Mouse (Mus musculus) layer of hippocampus, postnatal 10 days (tissue): ENCODE results near the gene Lrrfip2. TPM values are rescaled to one million over a fixed set of nuclear protein-coding genes. Genes with fewer than 3 reads are reported as not detected.

Experiments
- DNase-seq, 2 experiments: peaks; one replicate each; pipeline ENCODE4 v3.0.0; 2021; ENCODE audit warnings: low spot score in 2 of 2
- long read RNA-seq: library from polyadenylated mRNA; stranded (forward); transcript quantifications from one replicate; pipeline ENCODE4 v2.0.0, GENCODE M21; 2023
- total RNA-seq, 2 experiments: library from RNA; stranded (reverse); gene quantifications; 2 replicates each; pipeline ENCODE4 v1.2.3; 2021

Gene Lrrfip2
- total RNA-seq: 10 to 100 TPM; 29.1 to 30.2 TPM
- long read RNA-seq, transcript Lrrfip2-205 (15 exons, 1,839 nt): major isoform, 5 of 25 reads
- long read RNA-seq, partial matches to known transcripts: 1 of 25 reads
- long read RNA-seq, other reads (novel, unspliced or antisense): 19 of 25 reads

DNA sequence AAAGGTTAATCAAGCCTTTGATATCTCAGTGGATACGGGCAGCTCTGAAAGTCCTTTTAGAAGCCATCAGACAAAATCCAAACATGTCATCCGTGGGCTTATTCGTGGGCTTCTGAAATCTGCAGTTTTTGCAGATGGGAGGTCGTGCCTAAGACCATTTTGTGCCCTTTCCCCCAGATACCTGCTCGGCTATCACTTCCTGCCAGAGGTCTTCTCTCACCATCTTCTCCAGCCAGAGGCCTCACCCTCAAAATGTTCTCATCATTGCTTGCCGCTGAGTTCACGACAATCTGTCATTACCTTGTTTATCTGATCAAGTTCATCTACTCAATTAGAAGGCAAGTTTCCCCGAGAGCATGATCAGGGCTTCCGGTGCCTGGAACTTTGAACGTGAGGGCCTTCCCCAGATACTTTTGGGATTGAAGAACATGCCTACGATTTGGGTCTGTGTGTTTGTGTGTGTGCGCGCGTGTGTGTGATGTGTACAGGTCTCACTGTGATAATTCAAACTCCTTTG, at the start of gene Lrrfip2:
Gene Lrrfip2, plus strand, starts transcription at position 467 of the 517 bp plus-strand sequence.
- DNase-seq: no peak

DNA sequence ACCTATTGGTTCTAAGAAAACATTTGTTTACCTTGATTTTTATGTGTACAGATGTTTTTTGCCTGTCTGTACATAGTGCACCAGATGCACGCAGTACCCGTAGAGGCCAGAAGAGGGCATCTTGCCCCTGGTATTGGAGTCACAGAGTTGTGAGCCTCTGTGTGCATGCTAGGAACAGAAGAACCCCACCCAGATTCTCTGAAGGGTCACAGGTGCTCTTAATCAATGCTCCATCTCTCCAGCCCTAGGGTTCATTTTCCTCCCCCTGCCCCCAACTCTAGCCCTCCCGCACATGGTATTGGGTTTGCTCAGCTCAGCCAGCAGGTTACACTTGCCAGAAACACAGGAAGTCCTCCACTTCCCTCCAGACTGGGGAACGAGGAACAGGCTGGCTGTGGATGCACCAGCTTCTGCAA, 46.8 kb upstream of the Lrrfip2 start:
- DNase-seq: peak; percentile 49 to 51

DNA sequence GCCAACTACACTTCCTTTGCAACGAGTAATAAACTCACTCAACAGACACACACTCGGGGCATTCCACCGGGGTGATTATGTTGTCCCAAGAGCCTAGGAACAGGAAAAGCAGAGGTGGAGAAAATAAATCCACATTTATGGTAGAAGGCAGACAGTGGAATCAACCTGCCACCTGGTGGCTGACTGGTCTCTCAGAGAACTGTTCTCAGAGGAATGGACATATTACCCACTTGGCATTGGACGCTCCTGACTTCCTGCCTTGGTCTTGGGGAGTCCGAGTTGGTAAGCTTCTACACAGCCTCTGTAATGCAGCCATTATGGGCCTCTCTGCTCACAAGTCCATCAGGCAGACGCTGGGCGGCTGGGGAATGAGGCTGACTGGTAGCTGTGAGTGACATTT, 45.2 kb upstream of the Lrrfip2 start:
- peak; percentile 21 to 43 for DNase-seq

GRCm38 (mm10) chr9:111072971-111073370, 44.4 kb upstream of the Lrrfip2 start:
- DNase-seq: no peak

GRCm38 (mm10) chr9:111077745-111078144, 39.6 kb upstream of the Lrrfip2 start:
- no peak for DNase-seq

DNA sequence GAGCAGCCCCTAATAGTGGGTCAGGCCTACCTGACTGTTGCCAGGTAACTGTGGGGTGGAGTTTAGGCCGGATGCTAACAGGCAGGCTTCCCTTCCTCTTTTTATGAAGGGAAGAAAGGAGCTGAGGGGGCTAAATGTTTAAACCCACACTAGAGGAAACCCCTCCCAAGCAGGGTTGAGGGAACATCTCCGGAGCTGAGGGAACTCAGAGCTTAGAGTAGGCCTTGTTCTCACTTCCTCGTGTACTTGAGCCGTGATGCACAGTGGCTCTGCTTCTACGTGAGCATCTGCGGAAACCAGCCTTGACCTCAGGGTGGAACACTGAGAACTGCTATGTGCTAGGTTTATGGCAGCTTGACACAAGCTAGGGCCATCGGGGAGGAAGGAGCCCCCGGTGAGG, 36.6 kb upstream of the Lrrfip2 start:
- no peak for DNase-seq

DNA sequence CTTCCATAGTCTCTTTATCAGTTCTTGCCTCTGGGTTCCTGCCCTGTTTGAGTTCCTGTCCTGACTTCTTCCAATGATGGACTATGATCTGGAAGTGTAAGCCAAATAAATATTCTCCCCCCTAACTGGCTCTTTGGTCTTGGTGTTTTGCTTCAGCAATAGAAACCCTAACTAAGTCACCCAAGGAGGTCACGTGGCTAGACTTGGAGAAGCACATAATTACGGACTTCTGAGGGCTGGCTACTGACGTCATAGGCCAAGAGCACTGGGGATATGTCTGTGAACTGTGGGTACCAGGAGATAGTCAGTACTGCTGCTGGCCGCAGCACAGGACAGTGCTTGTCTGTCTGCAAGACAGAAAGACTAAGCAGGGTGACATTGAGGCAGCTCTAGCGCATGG, 35.6 kb upstream of the Lrrfip2 start:
- no peak for DNase-seq

- no peak for DNase-seq
Measured at GRCm38 (mm10) chr9:111085329-111085728, 32.1 kb upstream of the Lrrfip2 start.

DNA sequence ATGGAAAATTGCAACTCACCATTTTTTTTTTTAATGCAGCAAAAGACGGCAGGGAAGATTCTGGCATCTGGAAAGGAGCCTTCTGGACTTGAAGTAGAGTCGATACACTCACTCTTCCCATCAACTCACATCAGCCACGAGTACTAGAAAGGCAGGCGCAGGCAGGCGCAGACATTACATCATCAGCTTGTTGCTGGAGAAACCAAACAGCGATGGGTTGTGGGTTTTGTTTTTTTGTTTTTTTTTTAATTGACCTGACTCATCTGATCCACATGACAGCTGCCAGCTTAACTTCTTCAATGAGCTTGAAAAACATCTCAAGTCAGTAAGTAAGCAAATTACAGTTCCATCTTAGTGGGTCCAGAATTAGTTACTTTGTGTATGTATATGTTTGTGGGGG, 31.3 kb upstream of the Lrrfip2 start:
- no peak for DNase-seq

DNA sequence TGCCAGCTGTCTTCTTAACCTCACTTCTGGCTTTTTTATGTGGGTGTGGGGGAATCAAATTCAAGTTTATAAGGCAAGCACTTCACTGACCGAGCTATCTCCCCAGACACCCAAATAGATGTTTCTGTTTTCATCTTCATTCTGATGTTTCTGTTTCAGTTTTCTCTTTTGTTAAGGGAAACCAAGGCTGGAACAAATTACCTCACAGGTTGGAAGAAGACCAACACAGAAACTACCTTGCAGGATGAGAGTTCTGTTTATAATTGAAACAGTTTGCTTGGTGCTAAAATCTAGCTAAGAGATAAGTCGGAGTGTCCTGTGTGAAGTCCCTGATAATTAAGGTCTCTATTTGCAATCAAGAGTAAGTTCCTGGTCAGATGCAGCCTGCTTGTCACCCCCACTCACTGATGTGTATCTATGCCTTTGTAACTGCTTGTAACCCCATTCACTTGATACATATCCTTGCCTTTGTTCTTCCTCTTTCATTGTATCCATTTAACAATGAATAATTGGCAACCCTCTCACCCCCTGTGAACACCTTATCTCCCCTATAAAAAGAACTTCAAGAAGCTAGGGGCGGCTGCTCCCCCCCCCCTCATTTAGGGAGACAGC, 30.3 kb upstream of the Lrrfip2 start:
- DNase-seq: no peak

GRCm38 (mm10) chr9:111087960-111088359, 29.4 kb upstream of the Lrrfip2 start:
- DNase-seq: no peak

DNA sequence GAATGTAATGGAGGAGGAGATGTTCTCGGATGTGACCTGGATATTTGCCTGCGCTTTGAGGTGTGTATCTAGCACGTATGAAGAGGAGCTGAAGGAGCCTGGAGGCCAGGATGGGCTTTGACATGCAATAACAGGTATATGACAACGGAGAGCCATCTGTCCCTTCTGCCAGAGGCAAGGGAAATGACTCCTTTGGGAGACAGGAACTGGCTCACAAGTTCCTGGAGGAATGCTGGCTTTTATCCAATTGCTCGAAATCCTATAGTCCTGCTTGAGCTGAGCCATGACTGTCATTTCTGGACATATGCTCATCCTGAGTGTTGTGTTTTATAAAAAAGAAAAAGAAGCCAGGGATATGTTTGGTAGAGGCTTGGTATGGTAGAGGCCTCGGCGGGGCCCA, 28.5 kb upstream of the Lrrfip2 start:
- DNase-seq: no peak

DNA sequence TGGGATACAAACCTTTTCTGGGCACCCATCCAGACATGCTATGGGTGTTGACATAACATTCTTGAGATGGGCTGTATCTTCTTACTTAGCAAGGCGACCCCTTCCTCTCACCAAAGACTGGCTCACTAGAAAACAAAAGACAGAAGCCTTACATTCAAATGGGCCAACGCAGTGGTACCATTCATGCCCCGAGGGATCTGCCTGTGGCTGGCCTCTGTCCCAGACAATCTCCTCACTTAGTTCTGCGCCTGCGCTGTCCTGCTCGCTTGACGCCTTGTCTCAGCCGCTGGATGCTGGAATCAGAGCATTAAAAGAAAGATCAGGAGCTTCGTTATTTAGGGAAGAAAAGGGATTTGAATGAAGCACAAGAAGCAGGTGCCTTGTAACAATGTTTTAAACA, 24.7 kb upstream of the Lrrfip2 start:
- peak; percentile 36 to 66 for DNase-seq

DNA sequence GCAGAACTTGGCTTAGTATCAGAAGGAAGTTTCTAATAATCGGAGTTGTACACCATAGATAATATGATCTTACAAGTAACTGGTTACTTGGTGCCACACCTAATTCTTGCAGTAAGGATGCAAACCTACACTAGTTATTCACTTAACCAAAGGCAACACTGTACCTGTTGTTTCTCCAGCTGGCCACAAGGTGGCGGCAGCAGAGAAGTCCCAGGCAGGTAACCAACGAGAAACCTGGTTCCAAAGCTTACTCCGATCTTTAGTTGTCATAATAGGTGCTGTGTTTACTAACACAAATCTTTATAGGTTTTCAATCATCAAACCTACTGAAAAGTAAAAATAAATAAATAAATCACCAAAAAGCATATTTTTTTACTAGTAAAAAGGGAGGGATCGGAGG, 24.3 kb upstream of the Lrrfip2 start:
- DNase-seq: peak; percentile 58 to 70

- DNase-seq: no peak
Measured at GRCm38 (mm10) chr9:111094626-111095025, 22.8 kb upstream of the Lrrfip2 start.

DNA sequence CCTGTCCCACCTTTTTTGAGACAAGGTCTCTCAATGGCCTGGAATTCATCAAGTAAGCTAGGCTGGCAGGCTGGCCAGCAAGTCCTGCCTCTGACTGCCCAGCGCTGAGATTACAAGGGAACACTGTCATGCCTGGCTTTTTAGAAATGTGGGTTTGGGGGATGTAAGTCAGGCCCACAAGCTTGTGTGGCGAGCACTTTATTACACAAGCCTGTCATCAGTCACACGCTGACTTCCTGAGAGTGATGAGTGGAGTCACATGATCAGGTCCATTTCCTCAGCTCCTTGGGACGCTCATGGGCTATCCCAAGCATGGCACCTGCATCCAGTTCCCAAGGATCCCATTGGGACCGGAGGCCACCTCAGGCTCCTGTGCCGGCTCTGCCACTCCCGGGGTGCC, 21.7 kb upstream of the Lrrfip2 start:
- DNase-seq: no peak

DNA sequence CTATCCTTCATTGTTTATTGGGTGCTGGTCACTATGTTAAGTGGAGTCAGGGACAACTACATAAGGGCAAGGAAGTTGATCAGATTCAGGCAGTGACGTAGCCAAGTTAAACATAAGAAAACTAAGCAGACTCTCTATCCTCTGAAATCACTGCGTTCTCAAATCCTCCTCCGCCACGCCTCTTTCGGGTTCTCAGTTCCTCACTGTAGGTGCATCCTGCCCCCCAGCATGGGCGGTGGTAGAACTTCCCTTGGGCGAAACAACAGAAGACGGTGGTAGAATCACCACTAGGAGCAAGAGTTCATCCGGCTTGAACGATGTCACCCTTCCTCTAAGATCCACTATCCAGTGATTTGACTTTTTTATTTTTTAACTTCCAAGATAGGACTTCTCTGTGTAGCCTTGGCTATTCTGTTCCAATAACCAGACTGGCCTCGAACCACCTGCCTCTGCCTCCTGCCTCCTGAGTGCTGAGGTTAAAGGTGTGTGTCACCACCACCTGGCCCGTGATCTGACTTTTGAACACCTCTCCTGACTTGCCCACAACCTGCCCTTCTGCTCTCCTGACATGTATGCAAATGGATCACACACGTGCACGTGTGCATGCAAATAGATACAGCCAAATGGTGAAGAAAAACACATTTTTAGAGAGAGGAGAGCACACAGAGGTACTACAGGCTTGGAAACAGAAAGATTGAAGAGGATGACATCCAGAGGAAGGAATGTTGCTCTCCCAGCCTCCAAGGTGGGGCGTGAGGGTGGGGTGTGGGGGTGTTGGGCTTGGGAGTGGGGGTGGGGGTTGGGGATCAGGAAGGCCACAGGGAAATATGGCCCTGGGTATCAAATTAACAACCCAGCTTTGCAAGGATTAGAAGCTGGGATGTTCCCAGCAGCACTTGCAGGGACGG, 20.7 kb upstream of the Lrrfip2 start:
- no peak for DNase-seq

- DNase-seq: no peak
Measured at GRCm38 (mm10) chr9:111097543-111097942, 19.8 kb upstream of the Lrrfip2 start.

- no peak for DNase-seq
Measured at GRCm38 (mm10) chr9:111100406-111100805, 17.0 kb upstream of the Lrrfip2 start.

- no peak for DNase-seq
Measured at GRCm38 (mm10) chr9:111103293-111103692, 14.1 kb upstream of the Lrrfip2 start.

DNA sequence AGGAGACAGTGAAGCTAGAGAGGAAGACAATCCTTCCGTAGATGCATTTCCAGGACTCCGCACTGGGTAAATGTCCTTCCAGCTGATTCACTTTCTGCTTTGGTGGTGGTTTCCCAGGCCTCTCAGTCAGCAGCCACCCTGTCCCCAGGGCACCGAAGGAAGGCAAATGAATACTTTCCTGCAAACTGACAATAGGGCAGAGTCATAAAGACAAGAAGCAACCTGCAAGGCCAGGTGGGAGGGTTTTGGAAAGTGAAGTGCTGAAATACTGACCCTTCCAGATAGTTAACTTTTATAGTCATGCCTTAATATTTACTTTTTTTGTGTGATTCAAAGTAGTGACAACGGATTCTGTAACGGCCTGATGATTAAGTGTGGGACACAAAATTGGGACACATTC, 13.5 kb upstream of the Lrrfip2 start:
- DNase-seq: no peak

DNA sequence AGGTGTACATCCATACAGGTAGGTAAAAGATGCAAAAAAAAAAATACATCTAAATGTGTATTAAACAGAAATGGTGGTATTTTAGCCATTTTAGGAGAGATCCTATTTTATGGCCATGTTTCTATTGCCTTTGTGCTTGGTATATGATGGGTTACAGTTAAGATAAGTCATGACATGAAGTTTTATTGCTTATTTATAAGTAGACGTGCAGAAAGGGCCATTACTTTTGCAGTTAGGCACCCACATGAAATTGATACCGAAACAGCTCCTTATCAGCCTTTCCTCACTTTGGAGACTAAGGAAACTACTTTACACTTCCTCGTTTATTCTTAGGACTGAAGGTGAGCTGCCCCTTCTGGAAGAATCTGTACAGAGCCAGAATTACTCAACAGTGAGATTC, 9.5 kb upstream of the Lrrfip2 start:
- no peak for DNase-seq
